Mouse (Mus musculus) urinary bladder, adult 2 months (tissue): ENCODE measurements at regions not wholly inside any gene's neighbourhood (a gene's known extent, or its start where the extent isn't known, plus 50 kb on each side); places are given as distances from the start of the nearest gene placed in this dataset.

ENCODE experiments used
- DNase-seq: peaks from one replicate; pipeline ENCODE4 v3.0.0; 2022; ENCODE audit warnings: low spot score

DNA sequence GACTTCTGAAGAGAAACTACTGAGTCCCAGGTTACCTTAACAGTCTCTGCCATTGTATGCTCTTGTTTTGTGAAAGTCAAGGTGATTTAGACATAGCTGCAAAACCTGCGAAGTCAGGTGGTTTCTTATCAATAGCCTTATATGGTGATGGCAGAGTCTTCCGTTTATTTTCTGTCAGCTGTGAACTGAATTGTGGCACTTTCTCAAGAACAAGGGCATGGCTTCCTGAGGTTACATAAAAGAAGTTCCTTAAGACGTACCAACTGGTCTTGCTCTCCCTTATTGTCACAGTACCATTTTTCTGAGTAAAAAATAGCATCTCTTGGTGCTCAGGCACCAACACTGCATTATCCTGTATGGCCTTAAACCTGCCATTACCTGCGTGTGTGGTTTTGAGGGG is 959.6 kb downstream of the Gsdmc2 start:
- no peak for DNase-seq

DNA sequence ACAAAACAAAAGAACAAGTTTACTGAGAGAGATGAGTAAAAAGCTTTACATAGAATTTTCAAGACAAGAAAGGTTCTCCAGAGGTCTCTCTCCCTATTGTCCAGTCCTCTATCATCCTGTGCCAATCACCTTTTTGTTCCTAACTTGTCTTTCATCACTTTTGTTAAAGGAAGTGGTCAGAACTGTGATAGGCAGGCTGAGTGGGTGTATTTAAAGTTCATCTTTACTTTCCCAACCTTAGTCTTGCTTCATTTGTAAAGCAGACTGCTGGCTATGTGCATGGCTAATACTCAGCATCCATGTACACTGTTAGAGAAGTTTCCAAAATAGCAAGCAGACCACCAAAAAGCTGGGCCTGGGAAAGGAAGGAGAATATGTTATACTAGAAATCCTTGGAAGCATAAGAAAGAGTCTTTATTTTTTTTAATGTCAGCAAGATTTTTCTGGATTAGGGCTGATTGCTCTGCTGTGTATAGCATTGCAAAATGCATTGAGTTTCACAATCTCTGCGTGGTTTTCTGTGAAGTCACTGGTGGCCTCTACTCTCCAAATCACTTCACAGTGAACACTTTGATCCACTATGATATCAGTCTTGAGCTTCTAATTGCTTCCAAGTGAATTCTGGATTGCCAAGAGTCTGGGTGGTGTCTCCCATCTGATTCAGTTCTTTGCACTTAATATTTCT is 973.8 kb downstream of the Gsdmc2 start:
- DNase-seq, result no peak

DNA sequence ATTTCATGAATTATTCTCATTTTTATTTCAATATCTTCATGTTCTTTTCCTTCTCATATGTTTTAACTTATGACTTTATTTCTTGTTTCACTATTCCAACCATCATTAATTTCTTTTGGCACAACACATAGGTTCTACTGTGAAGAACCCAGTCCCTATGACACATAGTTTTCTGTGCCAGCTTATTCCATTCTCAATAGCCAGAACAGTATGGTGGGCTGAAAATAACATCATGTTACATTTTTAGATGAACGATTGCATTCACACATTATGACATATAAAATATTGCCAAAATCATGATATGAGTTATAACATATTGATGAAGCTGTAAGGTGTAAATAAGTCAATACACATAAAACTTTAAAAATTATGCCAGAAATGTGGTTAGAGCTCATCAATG is 982.4 kb downstream of the Gsdmc2 start:
- no peak for DNase-seq

DNA sequence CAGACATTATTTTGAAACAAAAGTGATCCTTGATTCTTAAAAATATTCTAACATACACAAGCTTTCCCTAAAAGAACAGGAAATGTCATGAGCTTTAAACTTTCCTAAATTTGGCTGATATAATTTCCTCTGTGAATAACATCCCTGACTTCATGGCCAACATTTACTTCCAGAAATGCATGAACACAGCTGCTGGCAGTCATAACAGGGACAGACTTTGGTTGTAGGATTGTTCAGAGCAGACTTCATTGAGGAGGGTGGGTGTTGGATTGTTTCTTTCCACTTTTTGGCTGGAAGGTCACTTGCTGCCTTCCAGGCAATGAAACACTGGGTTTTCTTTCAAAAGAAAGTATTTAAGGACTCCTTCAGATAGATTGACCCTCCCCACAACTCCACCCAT is 983.6 kb downstream of the Gsdmc2 start:
- no peak for DNase-seq

DNA sequence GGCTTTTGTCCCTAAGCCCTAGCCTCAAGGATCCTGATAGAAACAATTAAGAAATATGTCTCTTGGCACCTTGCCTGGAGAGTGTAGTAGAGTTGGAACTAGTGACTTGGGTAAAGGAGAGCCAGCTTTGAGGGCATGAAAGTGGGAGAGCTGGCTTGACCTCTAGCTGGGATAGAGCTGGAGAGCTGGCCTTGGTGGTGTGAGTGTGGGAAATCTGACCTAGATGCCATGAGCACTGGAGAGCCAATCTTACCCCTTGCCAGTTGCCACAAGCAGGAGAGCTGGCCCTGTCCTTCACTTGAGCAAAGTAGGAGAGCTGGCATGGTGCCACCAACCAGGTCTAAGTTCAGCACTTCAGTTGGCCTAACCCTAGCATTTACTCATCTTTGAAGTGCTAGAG is 995.7 kb downstream of the Gsdmc2 start:
- DNase-seq, result peak; percentile 17

DNA sequence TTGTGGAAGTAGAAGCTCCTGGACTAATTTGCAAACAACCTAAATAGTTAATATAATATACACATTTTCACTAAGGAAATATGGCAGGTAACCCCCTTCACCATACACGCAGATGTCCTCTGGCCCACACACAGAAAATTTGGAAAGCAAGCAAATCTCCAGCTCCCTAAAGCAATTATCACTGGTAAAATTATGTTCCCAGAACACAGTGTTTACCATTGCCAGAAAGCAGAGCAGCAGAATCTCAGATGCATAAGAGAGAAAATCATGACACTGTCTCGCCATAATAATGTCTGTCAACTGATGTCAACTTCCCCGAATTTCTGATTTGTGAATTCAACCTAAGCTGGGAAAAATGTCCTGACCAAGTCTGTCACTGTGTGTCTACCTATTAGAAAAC is 999.1 kb downstream of the Gsdmc2 start:
- no peak for DNase-seq

DNA sequence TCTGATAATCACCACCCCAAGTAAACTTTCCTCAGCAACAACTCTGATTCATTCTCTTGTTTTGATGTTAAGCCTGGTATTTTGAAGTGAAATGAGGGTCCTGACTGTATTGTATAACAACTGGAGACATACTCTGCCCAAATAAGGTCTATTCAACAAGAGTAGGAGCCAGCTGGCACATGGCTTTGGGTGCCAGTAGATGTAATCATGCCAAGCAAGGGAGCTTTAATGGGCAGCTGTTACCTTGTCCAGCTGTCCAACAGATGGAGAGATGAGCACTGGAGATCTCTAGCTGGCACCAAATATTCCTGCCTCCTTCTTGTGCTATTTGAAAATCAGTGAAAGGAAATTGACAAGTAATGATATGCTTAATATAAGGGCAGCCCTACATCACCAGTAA is 1019.4 kb downstream of the Gsdmc2 start:
- DNase-seq, result no peak

DNA sequence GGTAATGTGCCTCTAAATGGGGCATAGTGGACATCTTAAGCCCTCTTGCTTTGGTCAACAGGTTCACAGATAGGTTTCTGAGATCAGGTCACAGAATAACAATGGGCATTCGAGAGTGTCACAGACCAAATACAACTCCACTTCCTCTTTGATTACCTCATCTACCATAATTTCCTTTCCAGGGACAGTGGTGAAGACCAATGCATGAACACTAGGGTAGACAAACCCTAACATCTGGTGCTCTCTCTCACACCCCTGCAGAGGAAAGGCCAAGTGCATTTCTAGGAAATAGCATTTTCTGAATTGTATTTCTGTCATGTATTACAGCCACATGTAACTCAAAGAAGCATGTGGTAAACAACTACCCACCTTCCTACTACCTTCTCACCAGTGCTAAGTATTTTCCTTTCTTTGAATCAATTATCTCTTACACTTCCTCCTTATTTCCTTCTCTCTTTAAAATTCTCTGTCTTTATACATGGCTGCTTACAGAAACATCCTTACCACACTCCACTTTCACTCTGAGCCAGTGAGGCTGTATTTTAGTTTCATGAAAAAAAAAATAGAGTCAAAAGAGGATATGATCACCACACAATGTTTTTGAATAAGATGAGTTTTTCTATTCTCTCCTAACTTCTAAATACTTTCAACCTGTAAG is 1021.0 kb downstream of the Gsdmc2 start:
- DNase-seq, result no peak

DNA sequence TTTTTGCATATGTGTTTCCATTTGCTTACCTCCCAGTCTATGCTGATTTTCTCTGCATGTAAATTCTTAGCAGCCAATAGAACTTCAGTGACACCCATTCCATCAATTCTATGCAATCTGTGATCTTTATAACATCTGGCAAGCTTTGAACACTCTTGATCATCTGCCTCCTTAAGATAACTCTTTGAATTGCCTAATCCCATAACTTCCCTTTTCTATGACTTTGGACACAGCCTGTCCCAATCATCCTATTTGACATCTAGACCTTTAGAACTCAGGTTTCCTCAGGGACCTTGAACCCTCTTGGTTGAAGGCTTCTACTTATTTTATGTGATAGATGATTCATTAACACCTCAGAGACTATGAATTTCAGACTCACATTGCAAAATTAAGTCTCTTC is 1022.7 kb downstream of the Gsdmc2 start:
- no peak for DNase-seq

DNA sequence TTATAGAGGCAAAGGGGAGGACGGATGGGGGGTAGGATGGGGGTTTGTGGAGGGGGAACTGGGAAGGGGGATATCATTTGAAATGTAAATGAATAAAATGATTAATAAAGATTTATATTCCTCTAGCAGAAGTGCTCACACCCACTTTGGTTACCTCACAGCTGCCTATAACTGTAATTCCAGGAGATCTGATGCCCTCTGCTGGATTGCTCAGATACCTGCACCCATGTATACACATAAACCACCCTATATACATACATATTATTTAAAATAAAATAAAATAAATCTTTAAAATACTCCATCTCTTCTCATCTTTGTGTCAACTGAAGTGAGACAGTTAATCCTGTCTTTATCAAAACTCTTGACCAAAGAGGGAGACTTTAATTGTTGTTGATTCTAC is 1031.9 kb downstream of the Gsdmc2 start:
- no peak for DNase-seq

DNA sequence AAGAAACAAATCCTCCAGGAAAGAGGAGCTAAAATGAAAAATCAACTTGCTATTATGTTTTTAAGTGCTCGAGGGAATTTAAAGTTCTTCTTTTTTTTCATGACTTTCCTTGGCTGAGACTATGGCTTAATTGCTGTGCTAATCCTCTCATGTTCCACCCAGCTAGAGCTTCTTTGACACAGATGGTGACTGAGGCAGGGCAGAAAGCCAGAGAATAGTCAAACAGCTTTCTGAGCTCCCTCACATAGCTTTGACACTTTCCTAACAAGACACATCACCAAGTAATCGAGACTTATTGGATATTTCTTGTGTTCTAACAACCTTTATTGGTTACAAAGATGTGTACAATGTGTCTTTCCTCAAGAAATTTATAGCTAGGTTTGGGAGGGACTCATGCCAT is 1033.0 kb downstream of the Gsdmc2 start:
- DNase-seq, result no peak

DNA sequence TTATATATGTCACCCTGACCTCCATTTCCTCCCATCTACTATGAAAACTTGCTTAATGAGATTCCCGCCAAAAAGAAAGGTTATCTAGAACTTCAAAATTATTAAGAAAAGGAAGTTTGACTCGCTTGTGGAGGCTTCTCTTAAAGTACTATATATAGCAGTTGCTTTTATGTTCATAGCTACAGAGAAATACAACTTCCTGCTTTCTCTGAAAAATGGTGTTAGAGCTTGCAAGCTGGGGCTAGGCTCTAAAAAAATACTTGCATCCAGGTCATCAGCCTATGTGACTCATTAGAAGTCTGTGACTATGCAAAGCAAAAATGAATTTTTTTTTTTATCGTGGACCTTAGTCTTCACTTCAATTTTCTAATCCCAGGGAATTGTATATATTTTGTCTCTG is 1035.7 kb downstream of the Gsdmc2 start:
- DNase-seq, result no peak

DNA sequence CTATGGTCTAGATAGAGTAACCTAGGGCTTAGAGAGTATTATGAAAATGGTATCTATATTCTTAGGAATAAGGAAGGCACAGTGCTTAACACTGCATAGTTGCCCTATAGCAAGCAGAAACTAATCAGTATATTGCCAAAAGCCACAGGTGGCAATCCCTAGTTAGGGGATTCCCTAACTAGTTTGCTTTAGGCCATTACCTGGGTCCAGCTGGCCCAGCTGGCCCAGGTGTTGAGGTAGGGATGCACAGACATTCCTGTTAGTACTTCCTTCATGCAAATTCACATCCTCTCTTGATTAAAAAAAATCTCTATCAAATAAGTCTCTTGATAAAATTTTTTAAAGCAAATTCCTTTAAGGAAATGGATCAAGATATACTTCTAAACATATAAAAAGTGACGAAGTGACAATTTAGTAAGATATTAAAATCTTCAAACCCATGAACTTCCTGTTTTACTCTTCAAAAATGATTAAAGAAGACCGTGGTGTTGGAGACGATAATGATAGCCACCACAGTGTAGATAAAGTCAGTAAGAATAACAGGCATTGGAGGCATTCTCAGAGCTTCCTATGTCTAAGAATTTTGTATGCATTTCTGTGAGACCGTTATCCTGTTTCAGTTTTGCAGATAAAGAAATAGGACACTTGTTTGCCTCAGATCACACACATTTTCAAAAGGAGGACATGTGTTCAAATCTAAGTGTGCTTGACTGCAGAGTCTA is 1036.7 kb downstream of the Gsdmc2 start:
- DNase-seq, result no peak

DNA sequence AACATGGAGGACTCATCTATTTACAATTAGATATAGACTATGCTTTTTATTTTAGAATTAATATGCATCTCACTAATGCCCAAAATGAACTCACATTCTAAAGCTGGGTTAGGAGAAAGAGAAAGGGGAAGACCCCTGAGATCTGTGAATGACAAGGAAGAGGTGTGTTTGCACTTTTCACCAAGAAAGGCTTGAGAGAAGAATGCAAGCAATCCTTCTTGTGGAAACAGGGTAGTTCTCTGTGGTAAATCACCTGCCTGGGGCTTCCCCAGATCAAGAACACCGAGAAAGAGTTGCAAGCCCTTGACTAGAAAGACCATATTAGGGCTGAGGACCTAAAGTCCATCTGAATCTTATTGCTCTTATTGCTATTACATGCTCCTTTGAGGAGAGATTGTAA is 1037.6 kb downstream of the Gsdmc2 start:
- DNase-seq, result no peak

DNA sequence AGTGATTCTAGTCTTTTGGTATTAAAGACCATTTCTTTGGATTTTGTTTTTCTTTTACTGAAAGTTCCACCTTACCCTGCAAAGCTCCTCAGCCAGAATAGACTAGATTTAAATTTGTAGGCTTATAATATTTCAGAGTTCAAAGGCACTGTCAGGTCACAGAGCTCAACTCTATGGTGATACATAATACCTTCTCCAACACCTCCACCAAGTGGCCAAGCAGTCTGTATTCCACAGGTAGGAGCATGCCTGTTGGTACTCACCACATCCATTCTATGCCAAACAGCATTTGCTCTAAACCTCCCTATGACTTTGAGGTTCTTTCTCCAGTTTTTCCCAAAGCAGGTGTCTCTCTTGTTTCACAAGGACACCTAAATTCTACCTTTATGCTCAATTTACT is 1042.2 kb downstream of the Gsdmc2 start:
- no peak for DNase-seq

DNA sequence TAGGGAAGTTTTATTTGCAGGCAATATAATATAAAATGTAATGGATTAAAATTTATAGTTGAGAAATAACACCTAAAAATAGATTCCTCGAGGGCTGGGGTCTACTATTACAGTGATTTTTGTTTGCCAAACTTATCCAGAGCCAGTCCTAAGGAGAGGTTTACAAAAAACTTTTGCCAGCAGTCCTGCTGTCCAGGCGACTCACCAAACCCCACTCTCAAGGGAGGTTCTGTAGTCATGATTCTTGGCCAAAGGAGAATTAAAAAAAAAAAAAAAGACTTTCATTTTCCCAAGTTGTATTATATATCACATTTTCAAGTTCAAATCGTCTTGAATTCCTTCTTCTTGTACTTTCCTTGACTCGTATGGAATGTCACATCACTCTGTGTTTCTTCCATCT is 1046.2 kb downstream of the Gsdmc2 start:
- no peak for DNase-seq

DNA sequence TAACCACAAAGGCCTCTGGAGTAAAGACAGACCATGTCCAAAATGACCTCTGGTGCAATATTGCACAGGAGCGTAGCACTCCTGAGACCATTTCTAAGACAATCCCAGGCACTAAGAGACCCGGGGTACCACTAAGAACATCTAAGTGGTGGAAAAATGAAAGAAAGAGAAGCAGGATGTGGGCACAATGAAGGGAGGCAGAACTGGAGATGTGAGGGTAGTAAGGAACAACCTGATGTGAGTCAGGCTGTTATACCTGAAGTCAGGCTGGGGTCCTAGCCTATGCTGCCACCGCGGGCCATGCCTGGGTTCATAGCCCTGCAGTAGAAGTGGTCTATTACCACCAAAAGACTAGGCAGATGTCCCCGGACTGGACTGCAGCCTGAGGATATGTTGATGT is 1051.4 kb downstream of the Gsdmc2 start:
- no peak for DNase-seq

DNA sequence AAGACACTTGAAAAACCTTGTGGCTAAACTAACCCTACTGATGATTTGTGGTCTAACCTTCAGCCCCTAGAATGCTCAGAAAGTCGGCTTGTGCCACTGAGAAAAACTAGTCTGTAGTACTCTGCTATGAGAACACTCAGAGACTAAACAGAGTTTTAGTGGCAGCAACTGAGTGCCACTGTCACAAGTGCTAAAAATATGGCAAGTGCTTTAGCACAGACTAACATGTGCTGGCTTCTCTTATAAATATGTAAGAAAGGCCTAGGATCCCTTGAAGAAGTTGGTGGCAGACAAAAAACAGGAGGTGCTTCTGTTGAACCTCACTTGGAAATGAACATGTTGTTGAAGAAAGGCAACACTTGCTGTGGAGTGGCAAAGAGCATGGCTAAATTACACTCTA is 1052.9 kb downstream of the Gsdmc2 start:
- DNase-seq, result no peak

DNA sequence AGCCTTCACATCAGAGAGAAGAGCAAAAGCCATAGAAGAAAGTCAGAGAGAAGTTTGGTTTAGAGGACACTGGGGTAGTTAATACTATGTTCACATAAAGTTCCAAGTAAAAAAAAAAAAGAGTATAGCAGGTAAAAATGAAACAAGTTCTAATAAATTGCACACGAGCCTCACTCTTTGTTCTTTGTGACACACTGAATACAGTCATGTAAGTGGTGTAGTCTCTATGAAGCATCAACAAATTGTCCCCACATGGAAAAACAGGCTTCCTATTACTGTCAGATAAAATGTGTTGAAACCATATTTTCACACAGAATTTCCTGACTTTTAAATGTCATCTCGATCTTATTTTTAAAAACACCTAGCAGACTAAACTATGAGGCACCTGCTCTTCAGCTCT is 1057.2 kb downstream of the Gsdmc2 start:
- DNase-seq, result no peak

DNA sequence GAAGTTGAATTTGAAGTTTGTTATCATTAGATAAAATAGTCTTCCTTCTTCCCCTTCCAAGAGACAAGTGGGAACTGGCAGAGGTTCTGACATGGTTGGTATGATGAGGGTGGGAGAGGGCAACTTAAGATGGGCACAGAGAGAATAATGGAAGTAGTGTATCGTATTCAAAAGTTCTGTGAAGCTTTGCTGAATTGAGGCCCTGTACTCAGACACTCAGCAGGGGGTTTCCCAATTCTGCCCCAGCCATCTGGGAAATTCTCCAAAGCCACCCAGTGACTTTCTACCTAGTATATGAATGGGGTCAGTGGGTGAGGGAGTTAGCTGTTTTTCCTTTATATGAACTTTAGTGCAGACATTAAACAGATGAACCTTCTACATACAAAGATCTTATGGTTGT is 1058.7 kb downstream of the Gsdmc2 start:
- no peak for DNase-seq

DNA sequence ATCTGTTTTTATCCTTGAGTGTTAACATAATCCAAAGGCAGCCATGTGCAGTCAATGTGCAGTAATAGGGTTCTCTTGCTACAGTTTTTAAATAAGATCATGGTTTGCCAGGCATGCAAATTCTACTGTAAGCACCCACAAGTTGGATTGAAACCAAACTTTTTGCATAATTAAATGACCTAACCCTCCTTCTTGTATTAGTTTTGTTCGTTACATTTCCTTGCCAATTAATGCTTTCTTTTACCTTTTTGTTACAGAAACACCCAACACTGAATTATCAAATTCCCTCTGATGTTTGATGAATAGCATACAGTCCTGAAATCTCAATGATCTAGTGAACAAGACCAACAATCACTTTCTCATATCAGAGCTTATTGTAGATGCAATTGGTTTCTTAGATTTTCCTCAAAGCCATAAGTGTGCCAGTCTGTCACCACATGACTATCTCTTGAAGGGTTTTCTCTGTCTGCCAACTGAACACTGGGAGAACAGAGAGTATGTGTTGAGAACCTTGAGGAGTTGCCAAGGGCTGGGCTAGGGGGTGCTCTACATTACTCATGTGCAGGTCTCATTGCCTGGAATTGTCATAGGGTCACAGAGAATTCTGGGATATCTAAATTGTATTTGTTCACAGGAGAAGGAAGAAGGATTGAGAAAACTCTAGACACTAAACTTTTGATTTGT is 1060.4 kb downstream of the Gsdmc2 start:
- DNase-seq, result no peak

DNA sequence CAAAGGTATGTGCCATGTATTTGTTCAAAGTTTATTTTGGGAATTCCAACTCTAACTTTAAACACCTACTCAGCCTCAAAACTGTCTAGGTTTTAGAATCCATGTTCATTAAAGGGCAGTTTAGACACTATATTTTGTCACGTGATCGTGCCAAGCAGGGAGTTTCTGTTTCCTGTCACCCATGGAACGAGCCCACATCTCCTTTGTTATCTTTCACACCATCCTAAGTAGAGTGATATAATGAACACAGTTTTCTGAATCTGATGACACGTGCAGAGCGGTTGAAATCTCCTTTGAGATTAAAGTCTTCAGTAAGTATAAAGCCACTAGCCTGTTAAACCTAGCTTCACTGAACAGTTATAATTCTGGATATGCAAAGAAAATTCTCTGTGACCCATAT is 1066.1 kb downstream of the Gsdmc2 start:
- DNase-seq, result no peak

DNA sequence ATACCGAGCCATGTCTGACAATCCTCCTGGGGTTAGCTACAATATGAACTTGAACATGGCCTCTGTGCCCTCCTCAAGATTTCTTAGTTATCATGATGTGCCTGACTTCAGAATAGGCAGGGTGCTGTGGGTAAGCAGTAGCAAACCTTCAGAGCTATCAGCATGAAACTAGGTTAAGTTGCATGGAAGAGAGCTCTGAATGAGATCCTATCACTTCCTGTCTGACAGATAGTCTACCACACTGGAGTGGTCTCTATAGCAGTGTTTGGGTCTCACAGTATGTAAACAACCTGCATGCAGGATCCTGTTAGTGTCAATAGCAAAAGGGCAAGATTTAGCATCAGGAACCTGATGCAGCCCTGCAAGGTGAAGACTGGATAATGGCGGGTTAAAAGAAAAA is 1092.3 kb downstream of the Gsdmc2 start:
- DNase-seq, result no peak
